Mouse (Mus musculus): ENCODE results near the gene Atxn1.

DNA sequence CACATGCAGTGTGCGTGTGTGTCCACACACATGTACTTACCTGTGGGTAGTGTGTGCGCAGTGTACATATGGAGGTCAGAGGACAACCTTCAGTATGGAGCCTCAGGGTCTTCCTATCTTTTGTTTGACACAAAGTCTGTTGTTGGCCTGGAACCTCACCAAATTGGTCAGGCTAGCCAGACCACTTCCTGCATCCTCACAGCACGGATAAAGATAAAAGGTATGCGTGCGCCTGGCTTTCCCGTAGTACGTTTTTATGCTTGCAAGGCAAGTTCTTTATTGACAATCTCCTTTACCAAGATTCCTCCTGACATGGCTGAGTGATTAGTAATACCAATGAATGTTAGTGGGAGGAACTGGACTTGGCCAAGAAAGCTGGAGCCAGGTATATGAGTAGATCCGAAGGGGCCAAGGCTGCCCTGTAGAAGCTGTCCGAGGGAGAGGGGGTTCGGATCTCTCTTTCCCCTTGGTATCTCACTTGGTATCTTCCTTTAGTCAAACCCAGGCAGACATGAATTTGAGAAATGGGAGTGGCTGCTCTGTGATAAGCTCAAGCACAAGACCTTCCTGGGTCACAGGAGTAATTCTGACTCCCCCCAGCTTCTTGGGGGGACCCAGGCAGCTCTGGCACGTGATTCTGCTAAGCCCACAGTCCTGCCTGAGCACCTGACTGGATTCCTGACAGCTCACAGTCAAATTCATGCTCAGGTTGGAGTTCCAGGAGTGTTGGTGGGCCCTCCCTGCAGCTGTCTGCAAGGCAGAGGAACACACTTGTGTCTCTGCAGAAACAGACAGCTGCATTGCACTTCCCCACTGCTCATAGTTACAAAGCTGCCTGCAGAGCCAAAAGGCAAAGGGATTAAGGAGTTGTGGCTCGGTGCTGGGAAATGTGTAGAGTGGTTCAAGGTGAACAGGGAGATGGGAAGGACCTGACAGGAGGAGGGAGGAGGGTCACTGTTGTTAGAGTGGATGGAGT lies 451.5 kb downstream of the Atxn1 start:
- no peak for TF ChIP-seq POLR2A (IDR thresholded peaks at IDR 0.05; ENCODE audit: insufficient read depth, low read depth, low read length)
- no peak for TF ChIP-seq CTCF (IDR thresholded peaks at IDR 0.05; ENCODE audit: insufficient read depth, low read depth, low read length)

All from olfactory bulb, adult 2 months (tissue).